Mouse (Mus musculus): ENCODE data around the gene Il11.

GRCm38 (mm10) chr7:4724359-4724758 is 58.3 kb downstream of the Il11 start:
- no peak for TF ChIP-seq CTCF (IDR thresholded peaks at IDR 0.05; ENCODE audit: insufficient read depth, low read depth, low read length)
- no peak for TF ChIP-seq POLR2A (IDR thresholded peaks at IDR 0.05; ENCODE audit: insufficient read depth, low read depth, low read length)
